Mouse (Mus musculus): ENCODE measurements around the gene C7.

Gene C7

DNA sequence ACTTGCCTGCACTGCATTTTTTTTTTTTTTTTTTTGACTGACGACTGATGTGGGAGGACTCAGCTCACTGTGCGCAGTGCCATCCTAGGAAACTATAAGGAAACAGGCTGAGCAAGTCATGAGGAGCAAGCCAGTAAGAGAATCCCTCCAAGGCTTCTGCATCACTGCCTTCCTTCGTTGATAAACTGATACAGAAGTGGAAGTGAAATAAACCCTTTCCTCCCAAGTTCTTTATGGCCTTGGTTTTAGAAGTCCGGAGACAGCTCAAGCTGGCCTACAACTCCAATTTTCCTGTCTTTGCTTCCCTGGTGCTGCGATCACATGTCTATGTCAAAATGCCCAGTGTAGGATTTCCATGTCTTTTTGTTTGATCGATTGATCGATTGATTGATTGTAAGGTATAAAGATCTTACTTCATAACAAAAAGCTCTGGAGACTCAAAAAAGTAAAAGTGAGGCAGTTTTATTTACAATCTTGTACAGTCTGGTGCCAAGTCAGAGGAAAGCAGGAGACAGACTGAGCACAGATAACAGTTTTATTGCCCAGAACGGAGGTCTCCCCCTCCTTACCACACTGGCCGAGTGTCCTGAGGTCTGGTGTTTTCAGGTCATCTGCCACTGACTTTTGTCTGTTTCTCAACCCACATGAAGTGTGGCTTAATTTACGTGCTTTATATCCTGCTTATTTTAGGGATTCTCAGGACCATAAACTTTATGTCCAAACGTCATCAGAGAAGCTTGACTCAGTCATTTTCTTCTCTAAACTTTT lies 32.2 kb upstream of the C7 start:
- TF ChIP-seq POU5F1 (IDR thresholded peaks at IDR 0.05; ENCODE audit: borderline replicate concordance, low read length) (no peak), NANOG (IDR thresholded peaks at IDR 0.05; ENCODE audit: borderline replicate concordance, low read length) (no peak), CTCF (conservative IDR thresholded peaks at IDR 0.05; ENCODE audit: low read length) (no peak)
- H3K4me1 ChIP-seq (replicated peaks; ENCODE audit: low read depth, low read length) = no peaks in the 10 kb centered on the region
- peaks cover 15% of the 10 kb centered on the region for H3K9me3 ChIP-seq (ENCODE audit: low read length)
- H3K27me3 ChIP-seq (ENCODE audit: insufficient read depth, low read length) = peaks cover 16% of the 10 kb centered on the region
- no peaks in the 10 kb centered on the region for H3K36me3 ChIP-seq (ENCODE audit: insufficient read depth, low read length)
- no peak overlapping the region for H3K4me3 ChIP-seq (replicated peaks; ENCODE audit: low read length)

DNA sequence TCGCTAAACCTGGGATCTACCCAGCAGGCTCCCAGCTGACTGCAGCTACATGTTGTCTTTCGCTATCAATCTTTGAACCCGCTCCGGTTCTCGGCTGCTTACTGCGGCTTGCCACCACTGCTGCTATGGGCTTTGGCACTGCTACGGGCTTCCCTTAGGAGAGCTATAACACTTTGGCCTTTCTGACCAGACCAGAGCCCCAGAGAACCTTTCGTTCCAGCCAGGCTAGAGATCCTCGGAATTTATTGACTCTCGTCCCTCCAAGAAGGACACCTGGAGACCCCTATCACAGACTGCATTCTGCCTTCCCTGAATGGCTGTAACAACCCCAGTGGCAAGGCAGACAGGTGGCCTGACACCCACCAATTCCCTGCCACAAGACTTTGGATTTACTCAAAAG lies 26.6 kb upstream of the C7 start:
- Histone ChIP-seq H3K9me3 (ENCODE audit: low read length) (peaks cover 19% of the 10 kb centered on the region), H3K36me3 (ENCODE audit: insufficient read depth, low read length) (no peaks in the 10 kb centered on the region), H3K4me1 (replicated peaks; ENCODE audit: low read depth, low read length) (0 out of 2 replicates have a peak, but pooled peaks cover 4% of the 10 kb centered on the region), H3K4me3 (replicated peaks; ENCODE audit: low read length) (no peak overlapping the region), H3K27me3 (ENCODE audit: insufficient read depth, low read length) (no peaks in the 10 kb centered on the region)
- TF ChIP-seq NANOG (IDR thresholded peaks at IDR 0.05; ENCODE audit: borderline replicate concordance, low read length) = no peak
- TF ChIP-seq POU5F1 (IDR thresholded peaks at IDR 0.05; ENCODE audit: borderline replicate concordance, low read length) = no peak
- no peak for TF ChIP-seq CTCF (conservative IDR thresholded peaks at IDR 0.05; ENCODE audit: low read length)

DNA sequence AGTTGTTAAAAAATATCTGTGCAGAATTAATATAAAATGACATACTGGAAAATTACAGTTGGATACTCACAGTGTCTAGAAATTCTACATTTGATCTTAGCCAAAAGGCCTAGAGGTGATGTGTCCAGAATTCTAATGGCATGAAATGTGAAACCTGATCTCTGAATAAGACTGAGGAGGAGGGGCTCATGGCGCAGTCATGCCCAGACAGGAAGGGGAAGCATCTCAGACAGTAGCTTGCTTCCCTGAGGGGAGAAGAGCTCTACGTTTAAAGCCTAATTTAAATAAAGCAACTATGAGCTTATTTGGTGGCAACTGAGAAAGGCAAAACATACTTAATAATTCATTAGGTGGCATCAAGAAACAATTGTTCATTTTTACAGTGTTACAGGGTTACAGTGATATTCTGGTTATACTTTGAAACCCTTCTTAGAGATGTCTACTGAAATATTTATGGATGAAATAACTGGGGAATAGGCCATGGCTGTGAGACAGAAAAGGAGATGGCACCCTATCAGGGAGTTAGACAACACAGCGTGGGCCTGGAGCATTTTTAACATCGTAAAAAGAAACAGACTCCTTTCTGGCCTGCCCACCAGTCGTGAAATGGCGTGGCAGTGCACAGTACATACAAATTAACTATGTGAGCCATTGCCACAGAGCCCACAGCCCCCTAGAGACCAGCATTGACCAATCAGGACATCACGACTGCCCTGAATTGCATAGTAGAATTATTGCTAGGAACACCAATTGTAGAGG lies 25.5 kb upstream of the C7 start:
- Histone ChIP-seq H3K4me3 (replicated peaks; ENCODE audit: low read length) (no peak overlapping the region), H3K9me3 (ENCODE audit: low read length) (peaks cover 19% of the 10 kb centered on the region), H3K36me3 (ENCODE audit: insufficient read depth, low read length) (no peaks in the 10 kb centered on the region), H3K27me3 (ENCODE audit: insufficient read depth, low read length) (no peaks in the 10 kb centered on the region), H3K4me1 (replicated peaks; ENCODE audit: low read depth, low read length) (0 out of 2 replicates have a peak, but pooled peaks cover 4% of the 10 kb centered on the region)
- TF ChIP-seq CTCF (conservative IDR thresholded peaks at IDR 0.05; ENCODE audit: low read length) (no peak), NANOG (IDR thresholded peaks at IDR 0.05; ENCODE audit: borderline replicate concordance, low read length) (no peak), POU5F1 (IDR thresholded peaks at IDR 0.05; ENCODE audit: borderline replicate concordance, low read length) (no peak)

DNA sequence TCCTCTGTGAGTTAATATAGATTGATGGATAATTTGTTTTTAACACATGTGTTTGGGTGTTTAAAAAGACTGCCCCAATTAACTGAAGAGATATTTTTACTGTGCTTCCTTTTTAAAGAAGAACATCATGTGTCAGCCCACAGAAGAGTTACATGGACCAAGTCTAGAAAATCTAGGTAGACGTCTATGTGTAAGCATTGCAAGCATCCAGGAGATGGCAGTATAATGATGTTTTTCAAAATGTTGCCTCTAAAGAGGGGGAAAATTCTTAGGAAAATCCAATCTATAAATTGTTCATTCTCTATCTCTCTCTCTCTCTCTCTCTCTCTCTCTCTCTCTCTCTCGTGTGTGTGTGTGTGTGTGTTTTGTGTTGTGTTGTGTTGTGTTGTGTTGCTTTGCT lies 22.6 kb upstream of the C7 start:
- Histone ChIP-seq H3K27me3 (ENCODE audit: insufficient read depth, low read length) (no peaks in the 10 kb centered on the region), H3K4me3 (replicated peaks; ENCODE audit: low read length) (no peak overlapping the region), H3K9me3 (ENCODE audit: low read length) (peaks cover 6% of the 10 kb centered on the region), H3K4me1 (replicated peaks; ENCODE audit: low read depth, low read length) (0 out of 2 replicates have a peak, but pooled peaks cover 4% of the 10 kb centered on the region), H3K36me3 (ENCODE audit: insufficient read depth, low read length) (no peaks in the 10 kb centered on the region)
- TF ChIP-seq POU5F1 (IDR thresholded peaks at IDR 0.05; ENCODE audit: borderline replicate concordance, low read length) (no peak), CTCF (conservative IDR thresholded peaks at IDR 0.05; ENCODE audit: low read length) (peak; percentile 41)

DNA sequence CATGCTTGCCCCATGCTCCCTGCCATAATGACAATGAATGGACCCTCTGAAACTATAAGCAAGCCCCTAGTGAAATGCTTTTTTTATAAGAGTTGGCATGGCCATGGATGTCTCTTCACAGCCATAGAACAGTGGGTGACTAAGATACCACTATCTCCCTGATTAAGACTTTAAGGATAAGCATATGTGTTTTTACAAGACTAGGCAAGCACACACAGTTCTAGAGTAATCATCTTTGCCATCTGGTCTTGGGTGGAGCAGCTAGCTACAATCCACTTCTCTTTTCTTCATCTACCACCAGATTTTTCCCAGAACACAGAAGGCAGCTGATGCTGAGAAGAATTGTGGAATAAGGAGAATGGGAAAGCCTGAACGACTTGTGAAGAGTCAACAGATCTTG lies 17.7 kb upstream of the C7 start:
- H3K27me3 ChIP-seq (ENCODE audit: insufficient read depth, low read length) = no peaks in the 10 kb centered on the region
- no peaks in the 10 kb centered on the region for H3K9me3 ChIP-seq (ENCODE audit: low read length)
- H3K4me1 ChIP-seq (replicated peaks; ENCODE audit: low read depth, low read length) = no peaks in the 10 kb centered on the region
- no peak overlapping the region for H3K4me3 ChIP-seq (replicated peaks; ENCODE audit: low read length)
- no peaks in the 10 kb centered on the region for H3K36me3 ChIP-seq (ENCODE audit: insufficient read depth, low read length)
- no peak for TF ChIP-seq NANOG (IDR thresholded peaks at IDR 0.05; ENCODE audit: borderline replicate concordance, low read length)
- TF ChIP-seq POU5F1 (IDR thresholded peaks at IDR 0.05; ENCODE audit: borderline replicate concordance, low read length) = no peak
- TF ChIP-seq CTCF (conservative IDR thresholded peaks at IDR 0.05; ENCODE audit: low read length) = no peak

DNA sequence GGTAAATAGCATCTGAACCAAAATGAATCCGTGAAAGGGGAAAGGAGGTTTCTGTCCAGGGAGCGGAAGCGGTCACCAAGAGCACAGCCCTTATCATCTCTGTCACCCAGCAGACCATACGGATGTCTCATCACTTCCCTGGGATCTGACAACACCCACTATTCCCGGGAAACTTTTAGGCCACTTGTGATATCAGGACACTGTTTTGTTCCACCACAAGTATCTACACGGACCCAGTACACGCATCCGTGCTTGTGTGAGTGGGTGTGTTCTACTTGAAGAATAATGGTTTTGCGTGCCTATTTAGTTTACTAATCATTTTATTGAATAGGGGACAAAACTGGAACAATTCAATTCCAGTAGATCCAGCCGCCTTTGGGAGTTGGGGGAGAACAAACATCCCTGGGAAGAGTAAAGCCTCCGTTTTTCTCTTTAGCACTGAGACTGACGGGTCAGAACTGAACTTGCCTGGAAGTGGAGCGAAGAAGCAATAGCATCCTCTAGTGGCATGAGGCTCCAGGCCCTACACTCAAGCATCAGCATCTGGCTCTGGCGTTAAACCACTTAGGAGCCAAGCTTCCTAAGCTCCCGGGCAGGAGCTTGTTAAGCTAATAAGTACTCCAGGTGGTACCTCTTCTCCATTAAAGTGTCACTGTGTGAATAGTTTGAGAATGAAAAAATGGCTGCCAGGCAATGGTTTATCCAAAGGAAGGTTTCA lies 5.4 kb upstream of the C7 start:
- Histone ChIP-seq H3K9me3 (ENCODE audit: low read length) (peaks cover 15% of the 10 kb centered on the region), H3K4me1 (replicated peaks; ENCODE audit: low read depth, low read length) (no peaks in the 10 kb centered on the region), H3K27me3 (ENCODE audit: insufficient read depth, low read length) (no peaks in the 10 kb centered on the region), H3K36me3 (ENCODE audit: insufficient read depth, low read length) (no peaks in the 10 kb centered on the region), H3K4me3 (replicated peaks; ENCODE audit: low read length) (no peak overlapping the region)
- no peak for TF ChIP-seq NANOG (IDR thresholded peaks at IDR 0.05; ENCODE audit: borderline replicate concordance, low read length)
- no peak for TF ChIP-seq POU5F1 (IDR thresholded peaks at IDR 0.05; ENCODE audit: borderline replicate concordance, low read length)
- TF ChIP-seq CTCF (conservative IDR thresholded peaks at IDR 0.05; ENCODE audit: low read length) = peak; percentile 98

DNA sequence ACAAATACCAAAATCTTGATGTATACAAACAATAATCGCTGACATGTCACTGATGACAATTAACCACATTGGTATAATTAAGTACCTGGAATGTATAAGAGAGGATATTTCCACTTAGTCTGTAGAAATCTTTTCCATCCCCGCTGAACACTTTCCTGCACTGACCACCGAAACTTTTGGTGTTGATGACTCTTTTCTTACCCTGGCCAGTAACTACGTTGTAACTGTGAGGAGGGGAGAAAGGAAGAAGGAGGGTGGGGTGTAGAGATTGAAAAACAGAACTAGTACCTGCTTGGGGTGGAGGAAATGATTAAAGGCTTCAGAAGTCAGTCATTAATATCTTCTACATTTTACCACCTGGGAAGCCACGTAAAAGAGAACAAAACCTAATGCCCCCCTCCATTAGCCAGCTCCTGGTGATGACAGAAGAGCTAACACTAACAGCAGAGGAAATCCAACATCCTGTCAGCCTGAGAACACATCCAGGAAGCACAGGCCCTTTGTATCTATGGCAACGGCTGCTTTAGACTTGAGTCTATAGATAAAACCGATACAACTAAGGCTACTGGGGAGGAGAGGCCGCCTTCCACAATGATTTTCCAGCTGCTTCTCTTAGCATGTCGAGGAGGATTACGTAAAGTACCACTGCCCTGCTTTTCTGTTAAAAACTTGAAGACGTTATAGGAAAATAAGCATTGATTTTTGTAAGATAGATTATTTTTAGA lies 17.8 kb downstream of the C7 start:
- H3K4me3 ChIP-seq (replicated peaks; ENCODE audit: low read length) = no peak overlapping the region
- H3K36me3 ChIP-seq (ENCODE audit: insufficient read depth, low read length) = no peaks in the 10 kb centered on the region
- H3K9me3 ChIP-seq (ENCODE audit: low read length) = no peaks in the 10 kb centered on the region
- no peaks in the 10 kb centered on the region for H3K27me3 ChIP-seq (ENCODE audit: insufficient read depth, low read length)
- no peak for TF ChIP-seq POU5F1 (IDR thresholded peaks at IDR 0.05; ENCODE audit: borderline replicate concordance, low read length)
- no peak for TF ChIP-seq NANOG (IDR thresholded peaks at IDR 0.05; ENCODE audit: borderline replicate concordance, low read length)
- no peak for TF ChIP-seq CTCF (conservative IDR thresholded peaks at IDR 0.05; ENCODE audit: low read length)
- H3K4me1 ChIP-seq (replicated peaks; ENCODE audit: low read depth, low read length) = no peaks in the 10 kb centered on the region

DNA sequence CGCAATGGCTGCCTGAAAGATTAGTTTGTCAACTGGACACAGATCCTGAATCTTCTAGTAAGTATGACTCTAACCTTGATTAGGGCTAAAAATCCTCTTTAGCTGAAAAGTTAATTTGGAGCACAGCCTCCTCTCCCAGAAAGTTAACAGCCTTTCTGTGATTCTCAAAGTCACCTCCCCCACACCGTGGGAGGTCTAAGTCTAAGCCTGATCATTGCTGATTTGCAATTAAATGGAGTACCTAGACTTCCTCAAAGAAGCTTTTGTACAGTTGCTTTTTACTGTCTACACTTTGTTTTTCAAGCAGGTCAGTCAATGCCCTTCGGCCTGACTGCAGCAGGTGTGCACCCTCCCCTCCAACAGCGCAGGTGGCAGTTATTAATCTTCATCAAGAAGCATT lies 34.3 kb downstream of the C7 start:
- Histone ChIP-seq H3K4me3 (replicated peaks; ENCODE audit: low read length) (no peak overlapping the region), H3K4me1 (replicated peaks; ENCODE audit: low read depth, low read length) (no peaks in the 10 kb centered on the region), H3K36me3 (ENCODE audit: insufficient read depth, low read length) (peaks cover 16% of the 10 kb centered on the region), H3K27me3 (ENCODE audit: insufficient read depth, low read length) (no peaks in the 10 kb centered on the region), H3K9me3 (ENCODE audit: low read length) (peaks cover 66% of the 10 kb centered on the region)
- TF ChIP-seq NANOG (IDR thresholded peaks at IDR 0.05; ENCODE audit: borderline replicate concordance, low read length) (peak; percentile 42; the same call in 1 of the 2 replicates), CTCF (conservative IDR thresholded peaks at IDR 0.05; ENCODE audit: low read length) (no peak)

All from E14TG2a.4 (cell line).